In the genomic region with DNA sequence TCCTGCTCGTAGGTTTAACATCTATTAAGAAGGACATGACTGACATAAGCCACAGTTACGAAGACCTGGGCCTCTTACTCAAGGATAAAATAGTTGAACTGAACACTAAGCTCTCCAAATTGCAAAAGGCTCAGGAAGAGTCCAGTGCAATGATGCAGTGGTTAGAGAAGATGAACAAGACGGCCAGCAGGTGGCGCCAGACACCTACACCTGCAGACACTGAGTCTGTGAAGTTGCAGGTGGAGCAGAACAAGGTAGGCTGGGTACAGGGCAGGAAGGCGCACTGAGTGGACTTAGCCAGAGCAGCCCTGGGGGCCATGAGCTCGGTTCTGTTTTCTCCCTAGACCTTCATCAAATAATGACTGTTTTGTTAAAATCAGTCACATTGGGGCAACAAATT, we compare ENCODE assay signal across 8 mouse cellular contexts.
A peak's percentile ranks its signal among the peaks of the same experiment; 100 is the strongest.
DNase-seq lines count a peak whose midpoint lies in the region; ATAC-seq lines count a peak whose summit lies in the region.

No protein-coding gene starts in this region.

- no peak overlapping the region for H3K9ac ChIP-seq in intestine, embryonic 14.5 days (ENCODE audit: low read length)

- H3K27ac ChIP-seq in intestine, embryonic 14.5 days (ENCODE audit: low read depth): no peak overlapping the region
- H3K27ac ChIP-seq in midbrain, embryonic 10.5 days (replicated peaks): no peak overlapping the region

- H3K4me3 ChIP-seq in intestine, embryonic 14.5 days (ENCODE audit: low read depth, low read length): no peak overlapping the region
- H3K4me3 ChIP-seq in midbrain, embryonic 10.5 days: no peak overlapping the region

- ATAC-seq in intestine, embryonic 14.5 days (replicated peaks; ENCODE audit: low FRiP score, low TSS enrichment, low read depth): peak; percentile 82

- no peaks in the 10 kb centered on the region for H3K27me3 ChIP-seq in intestine, embryonic 14.5 days (replicated peaks; ENCODE audit: control insufficient read depth, insufficient read depth, low read length)
- peaks cover 19% of the 10 kb centered on the region for H3K27me3 ChIP-seq in midbrain, embryonic 10.5 days (ENCODE audit: low read depth, poor library complexity, severe bottlenecking)

- no peaks in the 10 kb centered on the region for H3K36me3 ChIP-seq in intestine, embryonic 14.5 days (ENCODE audit: control insufficient read depth, insufficient read depth, low read length)
- H3K36me3 ChIP-seq in midbrain, embryonic 10.5 days: peaks cover 44% of the 10 kb centered on the region

- peak; percentile 48 for DNase-seq in WW6 (ENCODE audit: low read depth, low spot score)
- peak; percentile 89 to 90 for DNase-seq in cerebellum, postnatal 14 days
- DNase-seq in gastrocnemius, adult 18-20 months (ENCODE audit: low spot score): peak; percentile 71
- DNase-seq in intestine, embryonic 14.5 days (ENCODE audit: low spot score): peak; percentile 92
- DNase-seq in left cerebral cortex, postnatal 10 days (ENCODE audit: extremely low spot score in 1 of 2, low spot score in 2 of 2): peak; percentile 32 to 74
- peak; percentile 69 for DNase-seq in midbrain, embryonic 10.5 days (ENCODE audit: low spot score)
- peak; percentile 78 for DNase-seq in right cerebral cortex, postnatal 4 days
- DNase-seq in urinary bladder, postnatal 4 days (ENCODE audit: low spot score in 2 of 2): peak; percentile 43 to 75

- WGBS in intestine, embryonic 14.5 days: 28% methylated on average over 6 of the region's 6 CpGs
- WGBS in midbrain, embryonic 10.5 days: 41% methylated on average over 6 of the region's 6 CpGs

- no peak overlapping the region for H3K4me2 ChIP-seq in intestine, embryonic 14.5 days (ENCODE audit: low read length)

- H3K4me1 ChIP-seq in intestine, embryonic 14.5 days (replicated peaks; ENCODE audit: control insufficient read depth, insufficient read depth, low read length): no peaks in the 10 kb centered on the region
- H3K4me1 ChIP-seq in midbrain, embryonic 10.5 days: peaks cover 15% of the 10 kb centered on the region

- H3K9me3 ChIP-seq in intestine, embryonic 14.5 days (ENCODE audit: control insufficient read depth, low read length): no peaks in the 10 kb centered on the region
- no peaks in the 10 kb centered on the region for H3K9me3 ChIP-seq in midbrain, embryonic 10.5 days (replicated peaks)

- intact Hi-C loops in left cerebral cortex, postnatal 10 days (cut with DNase I): loop anchor here (5.0 kb wide), 1 partner anchor 194 kb away; no protein-coding TSS in a partner anchor
